Mouse (Mus musculus) layer of hippocampus, adult 9-10 months (tissue): ENCODE results near the gene Ncapd3.

Source experiments
- DNase-seq: peaks from one replicate; pipeline ENCODE4 v3.0.0; 2022; ENCODE audit warnings: low spot score

Ncapd3 gene

DNA sequence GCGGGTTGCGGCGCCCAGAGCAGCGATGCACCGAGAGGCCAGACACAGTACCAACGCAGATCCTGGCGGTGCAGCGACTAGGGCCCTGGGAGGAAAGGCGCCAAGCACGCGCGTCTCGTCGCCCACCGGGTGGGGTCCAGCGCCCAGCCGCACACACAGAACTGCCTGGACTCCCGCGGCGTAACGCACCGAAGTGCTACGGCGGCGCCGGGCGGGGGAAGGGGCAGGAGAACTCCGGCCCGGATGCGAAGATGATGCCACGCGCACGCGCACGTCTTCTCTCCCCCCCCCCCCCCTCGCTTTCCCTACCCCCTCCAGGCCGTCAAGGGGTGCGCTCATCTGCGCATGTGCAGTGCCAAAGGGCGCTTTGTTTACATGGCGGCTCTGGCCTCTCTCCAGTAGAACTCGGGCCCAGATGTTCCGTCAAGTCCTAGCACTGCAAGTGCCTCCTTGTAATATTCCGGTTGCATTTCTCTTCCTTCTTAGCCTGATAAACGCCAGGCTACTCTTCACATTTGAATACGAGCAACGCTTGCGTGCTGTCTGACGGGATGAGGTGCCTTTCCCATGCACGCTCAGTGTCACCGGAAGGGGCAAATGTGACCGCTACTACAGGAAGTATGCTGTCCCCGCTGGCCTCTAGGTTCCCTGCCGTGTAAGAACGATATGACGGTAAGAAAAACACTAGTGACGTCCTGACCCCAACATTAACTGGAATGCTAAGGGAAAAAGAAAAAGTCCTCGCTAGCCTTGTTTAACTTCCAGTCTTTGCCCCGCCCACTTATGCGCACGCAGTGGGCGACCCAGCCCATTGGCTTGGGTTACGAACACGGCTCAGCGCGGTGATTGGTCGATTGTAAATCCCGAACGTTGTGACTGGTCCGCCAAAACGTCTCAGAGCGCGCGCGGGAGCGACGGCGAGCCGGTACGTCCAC, at the start of gene Ncapd3, which contains the start of gene Vps26b:
Ncapd3 (plus strand) TSS at position 348 of the 935 bp plus-strand sequence.
Vps26b (minus strand) TSS at position 238 of the 935 bp plus-strand sequence.
- DNase-seq = peak; percentile 94

DNA sequence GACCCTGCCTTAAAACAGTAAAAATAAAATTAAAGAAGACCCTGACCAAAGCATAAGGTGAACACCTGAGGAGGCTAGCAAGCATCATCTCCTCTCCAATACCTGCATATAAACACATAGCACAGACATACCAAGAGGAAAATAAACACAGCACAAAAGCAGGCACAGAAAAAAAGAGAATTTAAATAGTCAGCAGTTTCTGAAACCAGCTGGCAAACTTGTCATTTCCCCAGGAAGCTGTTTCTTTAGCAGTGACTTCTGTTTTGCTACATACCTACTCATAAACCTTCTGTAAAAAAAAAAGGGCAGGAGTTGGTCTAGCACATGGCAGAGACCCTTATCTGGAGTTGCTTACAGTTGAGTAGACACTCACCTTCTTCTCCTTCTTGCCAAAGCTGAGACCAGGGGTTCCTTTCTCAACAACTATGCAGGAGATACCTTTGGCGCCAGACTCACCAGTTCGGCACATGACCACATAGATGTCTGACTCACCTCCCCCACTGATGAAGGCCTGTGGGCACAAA, 44.8 kb upstream of the Ncapd3 start:
- DNase-seq = no peak

DNA sequence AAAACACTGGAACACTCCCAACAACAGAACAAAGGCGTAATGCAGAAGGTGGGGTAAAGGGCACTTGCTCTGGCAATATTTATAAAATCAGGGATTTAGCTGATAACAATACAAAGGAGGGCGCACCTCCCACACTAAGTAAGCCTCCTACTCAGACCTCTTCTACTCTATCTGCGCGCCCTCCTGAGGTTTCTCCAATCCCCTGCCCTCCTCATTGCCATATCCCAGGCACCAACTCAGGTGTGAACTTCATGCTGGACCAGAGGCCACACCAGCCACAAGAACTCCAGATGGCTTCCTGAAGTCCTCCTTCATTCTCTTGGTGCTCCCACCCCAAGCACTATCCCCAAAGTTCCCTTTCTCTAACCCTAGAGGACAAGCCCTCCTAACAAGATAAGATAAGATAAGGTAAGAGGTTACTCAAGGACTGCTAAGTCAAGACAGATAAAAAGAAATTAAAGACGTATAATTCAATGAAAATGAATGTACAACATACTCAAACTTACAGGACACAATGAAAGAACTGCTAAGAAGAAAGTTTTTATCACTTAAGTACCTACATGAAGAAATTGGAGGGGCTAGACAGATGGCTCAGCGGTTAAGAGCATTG, 44.2 kb upstream of the Ncapd3 start:
- no peak for DNase-seq

DNA sequence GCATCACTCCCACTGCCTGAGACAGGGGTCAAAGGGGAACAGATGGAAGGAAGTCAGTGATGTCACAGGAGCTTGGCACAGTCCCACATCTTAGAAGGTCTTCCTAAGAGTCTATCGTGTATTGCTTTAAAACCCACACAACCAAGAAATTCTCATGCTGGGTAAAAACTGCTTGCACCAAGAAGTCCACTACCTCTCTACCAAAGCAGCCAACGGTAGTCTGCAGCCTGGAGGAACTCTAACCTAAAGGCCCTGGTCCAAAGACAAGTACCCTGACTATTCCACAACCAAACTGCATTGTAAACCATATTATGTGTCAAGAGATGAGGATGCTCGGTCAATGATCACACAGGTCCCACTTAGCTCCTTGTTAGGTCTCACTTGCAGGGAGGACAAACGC, 39.8 kb upstream of the Ncapd3 start:
- DNase-seq = no peak

DNA sequence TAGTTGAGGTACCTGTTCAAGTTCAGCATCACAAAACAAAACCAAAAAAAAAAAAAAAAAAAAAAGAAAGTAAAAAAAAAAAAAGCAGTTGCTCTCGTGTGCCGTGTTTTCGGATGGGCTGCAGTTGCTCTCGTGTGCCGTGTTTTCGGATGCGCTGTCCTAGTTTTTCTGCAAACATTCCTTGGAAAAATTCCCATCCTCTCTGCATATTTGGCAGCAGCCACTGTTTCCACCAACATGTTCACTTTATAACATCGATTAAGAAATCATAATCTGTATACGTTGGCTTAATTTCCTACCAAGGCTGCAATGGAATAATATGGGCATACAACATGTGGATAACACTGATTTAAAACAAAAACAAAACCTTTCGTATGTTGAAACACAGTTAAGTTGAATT, 36.9 kb upstream of the Ncapd3 start:
- no peak for DNase-seq

DNA sequence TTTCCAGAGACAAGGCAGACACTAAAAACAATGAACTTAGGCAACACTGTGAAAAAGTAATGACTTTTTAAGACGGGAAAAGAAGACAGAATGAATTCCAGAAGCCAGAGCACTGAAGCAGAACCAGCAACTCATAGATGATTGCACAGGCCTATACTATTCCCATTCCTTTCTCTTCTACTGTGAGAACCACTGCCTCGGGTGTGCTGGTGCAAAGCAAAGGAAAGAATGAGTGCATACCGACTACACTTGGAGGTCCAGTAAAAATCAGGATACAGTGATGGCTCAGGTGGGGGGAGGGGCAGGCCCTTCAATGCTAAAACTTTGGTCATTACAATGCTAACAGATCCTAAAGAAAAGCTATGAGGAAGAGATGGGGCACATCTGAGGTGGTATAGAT, 36.1 kb upstream of the Ncapd3 start:
- no peak for DNase-seq

DNA sequence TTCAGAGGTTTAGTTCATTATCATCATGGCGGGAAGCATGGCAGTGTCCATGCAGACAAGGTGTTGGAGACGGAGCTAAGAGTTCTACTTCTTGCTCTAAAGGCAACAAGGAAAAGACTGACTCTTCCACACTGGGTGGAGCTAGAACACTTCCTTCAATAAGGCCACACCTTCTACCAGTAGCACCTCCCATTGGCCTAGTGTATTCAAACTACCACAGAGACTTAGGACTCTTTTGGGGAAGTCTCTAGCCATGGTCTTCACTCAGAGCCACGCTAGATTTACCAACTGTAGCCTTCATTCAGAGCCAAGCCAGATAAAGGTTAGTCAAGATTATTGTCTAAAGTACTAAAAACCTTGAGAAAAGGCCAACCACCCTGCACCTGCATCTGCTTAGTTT, 32.9 kb upstream of the Ncapd3 start:
- DNase-seq = no peak

DNA sequence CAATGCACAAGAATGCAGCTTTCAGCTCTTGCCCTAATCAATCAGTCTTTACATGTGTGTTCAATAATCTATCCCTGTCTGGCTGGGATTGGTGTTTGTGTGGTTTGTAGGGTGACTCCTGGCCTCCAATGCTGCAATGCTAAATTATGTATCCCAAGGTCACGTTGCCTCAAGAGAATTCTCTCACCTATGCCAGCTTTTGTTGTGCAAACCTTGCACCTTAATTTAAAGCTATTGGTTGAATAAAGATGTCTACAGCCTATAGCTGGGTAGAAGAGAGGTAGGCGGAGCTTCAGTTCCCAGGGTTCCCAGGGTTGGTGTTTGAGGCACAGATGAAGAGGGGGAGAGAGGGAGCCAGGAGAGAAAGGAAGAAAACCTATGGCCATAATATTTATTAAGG, 32.5 kb upstream of the Ncapd3 start:
- no peak for DNase-seq

DNA sequence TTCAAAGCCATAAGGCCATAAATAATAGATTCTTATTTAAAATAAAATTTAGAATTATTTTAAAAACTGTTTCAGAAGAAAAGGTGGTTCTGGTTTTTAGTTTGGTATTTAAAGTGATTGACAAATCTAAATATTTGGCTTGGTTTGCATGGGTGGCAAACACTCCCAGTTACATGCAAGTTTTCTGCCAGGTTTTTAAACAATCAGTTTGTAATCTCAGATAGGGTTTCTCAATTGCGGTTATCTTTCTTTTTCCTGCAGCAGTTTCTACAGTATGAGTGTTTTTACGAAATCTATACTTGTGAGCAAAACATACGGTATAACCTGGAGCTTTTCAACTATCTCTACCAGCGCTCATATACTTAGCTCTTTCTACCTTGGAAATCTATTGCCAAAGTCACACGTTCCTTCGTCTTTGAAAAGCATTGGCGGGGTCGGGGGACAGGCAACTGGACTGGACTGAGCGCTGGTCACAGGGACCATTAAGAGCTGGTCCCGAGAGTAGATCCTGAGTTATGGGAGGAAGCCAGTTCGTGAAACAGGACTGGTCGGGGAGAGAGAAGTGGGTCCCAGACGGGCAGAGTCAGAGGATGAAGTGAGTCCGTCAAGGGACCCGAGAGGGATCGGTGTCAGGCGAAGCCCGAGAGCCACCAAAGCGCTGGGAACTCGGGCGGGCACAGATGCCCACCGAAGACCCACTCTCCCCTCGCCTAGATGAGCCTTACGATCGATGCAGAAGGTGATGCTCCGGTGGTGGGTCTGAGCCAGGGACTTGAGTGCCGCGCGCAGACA, 31.1 kb upstream of the Ncapd3 start:
- DNase-seq = no peak

DNA sequence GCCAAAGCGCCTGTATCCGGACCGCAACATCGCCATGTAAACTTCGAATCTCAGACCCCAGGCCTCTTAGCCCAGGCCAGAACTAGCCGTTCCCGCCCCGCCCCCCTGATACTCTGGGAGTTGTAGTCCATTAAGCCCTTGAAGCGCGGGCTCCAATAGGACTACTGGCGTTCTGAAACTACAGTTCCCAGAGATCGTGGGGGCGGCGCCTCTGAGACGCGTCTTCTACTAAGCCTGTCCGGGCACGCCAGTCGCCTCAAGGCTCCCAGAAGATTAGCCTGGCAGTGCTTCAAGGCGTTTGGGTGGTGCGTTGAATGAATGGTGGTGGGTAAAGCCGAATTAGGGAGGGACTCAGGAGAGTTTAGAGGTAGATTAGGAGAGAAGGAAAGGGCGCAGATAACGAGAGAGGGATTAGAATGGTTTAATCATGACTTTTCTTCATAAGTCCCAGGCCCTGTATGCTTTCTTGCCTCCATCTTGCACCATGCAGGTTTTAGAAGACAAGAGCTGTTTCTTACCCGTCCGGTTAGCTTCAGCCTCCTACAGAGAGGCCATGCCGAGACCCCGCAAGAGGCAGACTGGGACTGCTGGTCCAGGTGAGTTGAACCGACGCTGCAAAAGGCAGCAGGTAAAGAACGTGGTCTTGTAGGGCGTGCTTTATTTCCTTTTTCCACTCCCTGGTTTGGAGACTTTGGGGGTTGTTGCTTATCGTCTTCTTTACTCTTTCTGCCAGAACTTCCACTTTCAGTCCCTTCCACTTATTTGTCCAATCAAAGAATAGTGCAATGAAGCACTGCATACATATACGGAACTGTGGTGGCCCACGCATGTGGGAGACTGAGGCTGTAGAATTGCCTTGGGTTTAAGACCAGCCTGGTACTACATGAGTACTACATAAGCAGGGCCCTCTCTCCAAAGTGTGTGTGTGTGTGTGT, 30.2 kb upstream of the Ncapd3 start, which contains the start of the genes Acad8 and Thyn1:
Acad8 (minus strand) TSS at position 106 of the 935 bp plus-strand sequence.
Thyn1 (plus strand) TSS at position 250 of the 935 bp plus-strand sequence.
- peak; percentile 90 for DNase-seq

DNA sequence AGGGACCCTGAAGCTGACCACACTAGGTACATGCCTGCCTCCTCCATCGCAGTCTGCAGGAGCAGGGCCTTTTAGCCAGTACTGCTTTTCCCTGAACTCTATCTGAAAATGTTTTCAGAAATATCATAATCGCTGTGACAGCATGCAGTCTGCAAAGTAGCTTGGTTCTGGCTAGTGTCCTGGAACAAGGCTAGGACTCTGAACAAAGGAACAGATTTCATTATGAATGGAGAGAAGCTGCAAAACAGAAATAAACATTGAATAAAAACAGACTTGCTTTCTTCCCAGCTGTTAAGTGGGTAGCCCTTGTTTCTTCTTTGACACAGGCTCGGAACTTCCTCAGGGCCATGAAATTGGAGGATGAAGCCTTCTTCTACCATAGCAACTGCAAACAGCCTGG, 24.7 kb upstream of the Ncapd3 start:
- no peak for DNase-seq

DNA sequence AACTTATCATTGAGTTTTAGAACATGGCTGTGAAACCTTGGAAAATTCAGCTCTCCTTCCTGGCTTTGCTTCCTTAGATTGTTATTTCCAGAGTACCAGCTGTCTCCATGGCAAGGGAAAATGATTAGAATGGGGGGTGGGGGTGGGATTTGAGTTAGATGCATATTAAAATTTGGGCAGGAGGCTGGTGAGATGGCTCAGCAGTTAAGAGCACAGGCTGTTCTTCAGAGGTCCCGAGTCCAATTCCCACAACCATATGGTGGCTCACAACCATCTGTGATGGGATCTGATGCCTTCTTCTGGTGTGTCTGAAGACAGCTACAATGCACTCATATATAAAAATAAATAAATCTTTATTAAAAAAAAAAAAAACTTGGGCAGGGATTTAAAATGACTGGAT, 24.0 kb upstream of the Ncapd3 start:
- DNase-seq = no peak

DNA sequence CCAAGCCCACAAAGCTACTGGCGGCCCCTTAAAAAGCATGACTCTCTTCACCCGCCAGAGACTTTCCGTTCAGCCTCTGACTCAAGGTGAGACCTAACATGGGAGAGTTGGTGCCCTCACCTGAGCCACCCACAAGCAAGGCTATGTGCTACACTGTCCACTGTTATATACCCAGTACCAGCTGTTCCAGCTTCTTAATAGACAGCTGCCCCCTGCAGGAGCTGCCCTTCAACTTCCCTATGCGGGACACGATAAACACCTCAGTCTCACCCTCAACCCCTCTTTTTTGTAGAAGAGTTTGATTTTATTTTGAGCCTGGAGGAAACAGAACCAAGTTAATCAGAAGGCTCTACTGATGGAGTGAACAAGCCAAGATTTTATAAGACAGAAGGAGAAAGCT, 23.1 kb upstream of the Ncapd3 start:
- no peak for DNase-seq

DNA sequence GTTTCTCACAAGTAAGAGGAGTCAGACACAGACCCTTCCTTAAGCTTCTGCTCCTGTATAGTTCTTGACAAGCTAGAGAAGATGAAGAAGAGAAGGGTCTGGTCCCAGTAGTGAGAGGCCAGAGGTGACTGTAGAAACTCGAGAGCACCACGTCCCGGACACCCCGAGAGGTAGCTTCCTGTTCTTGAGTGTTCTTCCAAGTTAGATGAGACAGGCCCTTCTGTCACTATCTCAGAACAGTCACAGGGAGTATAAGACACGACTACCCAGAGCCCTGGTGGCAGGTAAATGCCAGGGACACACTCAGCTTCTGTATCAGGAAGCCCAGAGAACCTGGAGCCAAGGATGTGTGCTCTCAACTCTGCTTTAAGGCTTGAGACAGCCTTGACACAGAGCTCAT, 20.7 kb upstream of the Ncapd3 start:
- DNase-seq = no peak

DNA sequence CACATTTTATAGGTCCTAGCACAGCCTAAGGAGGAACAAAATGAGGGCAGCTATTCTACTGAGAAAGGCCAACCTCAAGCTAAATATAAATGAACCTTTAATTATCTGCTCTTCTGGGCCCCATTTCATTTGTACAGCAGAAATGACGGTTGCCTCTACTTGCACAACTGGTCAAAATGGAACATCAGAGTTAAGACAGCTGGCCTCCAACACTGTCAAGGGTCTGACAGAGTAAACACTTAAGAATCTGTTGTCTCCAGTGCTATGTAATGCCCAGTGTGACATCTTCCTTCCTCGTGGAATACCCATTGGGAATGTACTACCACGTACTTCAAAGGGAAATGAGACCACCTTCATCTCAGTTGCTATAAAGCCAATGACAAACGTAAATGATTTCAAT, 18.4 kb upstream of the Ncapd3 start:
- no peak for DNase-seq

DNA sequence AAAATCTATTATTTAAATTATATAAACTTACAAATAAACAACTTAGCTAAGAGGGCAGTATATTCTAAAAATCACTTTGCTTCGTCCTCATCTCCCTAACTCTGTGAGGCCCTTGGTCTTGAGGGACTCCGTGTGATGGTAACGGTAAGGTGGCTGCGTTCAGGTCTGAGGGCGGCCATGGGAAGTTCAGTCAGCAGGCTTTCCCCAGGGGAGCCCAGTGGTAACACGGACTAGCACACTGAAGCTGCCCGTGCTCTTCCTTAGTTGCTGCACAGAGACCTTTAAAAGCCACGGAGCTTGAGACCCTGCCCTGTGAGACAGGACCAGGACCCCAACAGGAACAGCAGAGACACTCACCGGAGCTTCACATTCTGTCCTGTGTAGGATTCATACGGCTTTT, 11.0 kb upstream of the Ncapd3 start:
- no peak for DNase-seq

DNA sequence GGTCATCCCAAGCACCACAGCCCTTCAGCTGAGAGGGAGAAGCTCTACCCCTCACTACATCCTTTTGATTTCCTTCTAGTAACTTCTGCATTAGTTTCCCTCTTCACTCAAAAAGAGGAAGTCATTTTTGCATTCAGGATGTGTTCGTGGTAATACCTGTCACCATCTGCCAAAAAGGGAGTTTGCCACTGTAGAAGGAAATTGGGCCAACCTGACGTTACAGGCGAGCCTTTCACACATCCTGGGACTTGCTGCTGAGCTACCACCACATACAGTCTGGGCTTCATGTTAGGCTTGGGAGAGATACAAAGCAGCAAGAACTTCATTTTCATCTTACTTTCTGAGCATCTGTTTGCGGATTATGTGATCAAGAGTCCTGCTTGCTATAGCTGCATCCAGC, 6.3 kb upstream of the Ncapd3 start:
- no peak for DNase-seq

DNA sequence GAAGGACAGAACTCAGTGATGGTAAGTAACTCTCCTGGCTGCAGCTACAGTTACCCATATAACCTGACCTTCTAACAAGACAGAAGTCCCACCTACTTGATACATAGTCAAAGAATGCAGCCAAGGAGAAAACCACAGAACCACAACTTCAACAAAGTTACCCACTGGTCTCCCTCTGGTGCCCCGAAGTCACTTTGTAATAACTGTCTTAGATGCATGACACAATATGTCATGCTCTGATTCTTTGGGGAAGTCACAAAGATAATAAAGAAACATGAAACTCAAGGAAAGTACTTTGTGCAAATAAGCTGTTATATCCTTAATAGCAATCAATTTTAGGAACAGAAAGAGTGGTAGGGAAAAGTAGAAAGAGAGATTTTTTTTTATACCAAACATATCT, 3.3 kb upstream of the Ncapd3 start:
- no peak for DNase-seq

DNA sequence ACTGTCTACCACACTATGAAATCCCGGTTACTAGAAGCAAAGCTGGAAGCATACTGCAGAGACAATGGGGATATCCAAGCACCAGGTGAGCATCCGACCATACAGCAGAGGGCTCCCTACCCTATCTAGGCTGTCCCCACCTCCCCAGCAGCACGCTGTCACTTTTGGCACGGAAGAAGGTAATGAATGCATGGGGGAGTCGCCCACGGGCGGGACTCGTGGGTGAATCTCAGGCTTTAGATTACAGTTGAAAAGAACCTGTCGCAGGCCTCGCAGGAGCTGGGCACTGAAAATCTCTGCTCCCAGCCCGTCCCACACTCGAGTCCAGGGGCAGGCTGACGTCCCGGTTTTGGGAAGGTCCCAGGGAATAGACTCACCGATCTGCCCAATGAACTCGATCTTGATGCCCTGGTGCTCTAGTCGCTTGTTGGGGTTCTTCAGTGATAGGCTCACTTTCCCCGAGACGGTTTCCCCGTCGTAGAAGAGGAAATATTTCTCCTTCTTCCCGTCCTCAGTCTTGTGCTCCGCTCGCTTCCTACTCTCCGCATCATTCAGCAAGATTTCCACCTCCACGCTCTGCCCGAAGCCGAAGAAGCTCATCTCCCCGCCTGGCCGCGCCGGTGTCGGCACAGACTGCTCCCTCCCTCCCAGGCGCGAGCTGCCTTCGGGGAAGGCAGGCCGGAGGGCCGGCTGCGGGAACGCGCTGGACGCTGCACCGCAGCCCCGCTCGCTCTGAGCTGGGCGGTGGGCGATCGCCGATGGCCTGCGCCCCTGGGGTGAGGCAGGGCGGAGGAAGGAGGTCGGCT, 750 bp upstream of the Ncapd3 start:
- DNase-seq = no peak

DNA sequence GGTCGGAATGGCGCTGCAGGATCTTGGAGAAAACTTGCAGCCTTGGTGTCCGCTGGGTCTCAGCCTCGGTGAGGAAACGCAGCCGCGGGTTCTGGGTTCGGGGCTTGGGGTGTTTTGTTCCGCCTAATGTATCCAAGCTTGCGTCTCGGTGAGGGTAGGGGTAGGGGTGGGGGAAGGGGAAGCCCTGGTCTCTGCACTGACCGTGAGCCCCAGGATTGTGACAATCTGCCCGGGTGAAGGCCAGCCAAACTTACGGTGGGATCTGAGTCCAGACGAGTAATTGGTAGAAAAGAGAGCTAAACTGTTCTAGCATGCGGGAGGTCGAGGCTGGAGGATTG, 757 bp downstream of the Ncapd3 start:
- DNase-seq = no peak
